10 mouse cellular contexts compared by ENCODE assay signal in the genomic region with DNA sequence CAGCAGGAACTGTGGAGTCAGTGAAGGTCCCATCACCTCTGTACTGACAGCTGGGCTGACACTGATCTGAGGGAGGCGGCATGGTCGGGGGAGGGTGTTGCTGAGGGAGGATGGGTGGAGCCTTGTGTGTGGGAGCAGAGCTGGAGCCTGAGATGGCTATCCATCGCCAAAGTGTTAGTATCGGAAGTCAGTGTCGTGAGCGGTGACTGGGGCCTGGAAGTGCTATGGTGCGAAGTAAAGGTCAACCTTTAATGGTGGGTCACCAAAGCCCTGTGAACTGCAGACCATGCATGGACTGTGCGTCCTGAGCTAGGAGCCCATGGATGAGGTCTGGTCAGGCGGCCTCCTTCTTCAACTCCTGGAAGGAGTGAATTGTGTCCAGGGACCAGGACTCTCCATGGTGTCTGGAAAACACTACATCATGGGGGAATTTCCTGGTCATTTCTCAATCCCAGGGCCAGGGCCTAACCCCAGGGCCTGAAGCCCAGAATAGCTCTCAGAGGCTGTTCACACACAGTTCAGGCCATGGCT. TPM values are rescaled to one million over a fixed set of nuclear protein-coding genes. Genes with fewer than 3 reads are reported as not detected.
DNase-seq lines count a peak whose midpoint lies in the region; ATAC-seq lines count a peak whose summit lies in the region.
"Had no signal": no experiment of that assay in that cellular context is flagged by ENCODE, and none has a peak within 500 bp of the region (broad histone marks: within the 10 kb centered on the region; RNA-seq: fewer than 3 reads in every experiment).

No protein-coding gene starts in this region.

- H3K4me3 ChIP-seq in neural tube, embryonic 15.5 days (replicated peaks), result no peak overlapping the region
- H3K4me3 ChIP-seq: erythroblast, embryonic 14.5 days had no signal

- peak; percentile 33 for DNase-seq in kidney, adult 9 months
- no peak for DNase-seq in kidney, postnatal 36 days
- DNase-seq in adipocyte (ENCODE audit: low spot score), result peak; percentile 61
- peak; percentile 66 to 68 for DNase-seq in heart, postnatal 10 days
- peak; percentile 63 for DNase-seq in lung, postnatal 36 days
- DNase-seq in left cerebral cortex, postnatal 36 days (ENCODE audit: low spot score in 2 of 2), result no peak

- no peaks in the 10 kb centered on the region for H3K9me3 ChIP-seq in neural tube, embryonic 15.5 days (replicated peaks)

- intact Hi-C loops in heart, postnatal 10 days (cut with DNase I), result no loop called here
- intact Hi-C loops in left cerebral cortex, postnatal 36 days (cut with DNase I), result no loop called here

- H3K27ac ChIP-seq in neural tube, embryonic 15.5 days (replicated peaks), result no peak overlapping the region

- H3K4me2 ChIP-seq in neural tube, embryonic 15.5 days, result no peak overlapping the region

- no peak for ATAC-seq in monocyte, adult 5-6 weeks (replicated peaks; ENCODE audit: insufficient number of reproducible peaks, low FRiP score, low TSS enrichment, poor library complexity, severe bottlenecking)
- no peak for ATAC-seq in neural tube, embryonic 15.5 days (ENCODE audit: low FRiP score)

- no peak overlapping the region for H3K9ac ChIP-seq in neural tube, embryonic 15.5 days (replicated peaks)

- WGBS in neural tube, embryonic 15.5 days, result 59% methylated on average over 9 of the region's 9 CpGs

- H3K27me3 ChIP-seq in neural tube, embryonic 15.5 days (replicated peaks), result 0 out of 2 replicates have a peak, but pooled peaks cover 2% of the 10 kb centered on the region

- H3K36me3 ChIP-seq in neural tube, embryonic 15.5 days, result no peaks in the 10 kb centered on the region

- peaks cover 7% of the 10 kb centered on the region; the same call in 1 of the 2 replicates for H3K4me1 ChIP-seq in neural tube, embryonic 15.5 days

RNA-seq across cellular contexts. Expression of gene Ptgir, which starts 0.7 kb away (rescaled TPM):
- total RNA-seq in heart, postnatal 10 days (2021), result 1 to 10 TPM; 2.6 to 2.8 TPM
- 9.8 to 15.4 TPM (median 14.0 TPM) in 3 replicates for total RNA-seq in monocyte, adult 5-6 weeks (2017)
- polyA plus RNA-seq in neural tube, embryonic 15.5 days (2015; fragmentation: Nextera tagmentation; extraction: Ambion mirVana), result 1.1 and 1.3 TPM in 2 replicates
- under 1 TPM in 1 of 2 experiments, not detected in 1; 0.10 TPM for total RNA-seq in left cerebral cortex, postnatal 36 days (2021)

RNA-seq across cellular contexts. Expression of gene Gng8, which starts 14.0 kb away (rescaled TPM):
- total RNA-seq in heart, postnatal 10 days (2021), result 1 to 10 TPM in 1 of 2 experiments, under 1 TPM in 1; 0.82 to 1.4 TPM
- total RNA-seq in monocyte, adult 5-6 weeks (2017), result not detected in 3 replicates
- polyA plus RNA-seq in neural tube, embryonic 15.5 days (2015; fragmentation: Nextera tagmentation; extraction: Ambion mirVana), result 4.0 and 4.1 TPM in 2 replicates
- total RNA-seq in left cerebral cortex, postnatal 36 days (2021), result 1 to 10 TPM; 2.8 to 4.0 TPM
- total RNA-seq: neutrophil, adult 5-6 weeks had no signal
- polyA plus RNA-seq: erythroblast, embryonic 14.5 days had no signal

RNA-seq across cellular contexts. Expression of gene Calm3, which starts 18.4 kb away (rescaled TPM):
- total RNA-seq in heart, postnatal 10 days (2021), result 100 to 1,000 TPM; 252 to 262 TPM
- 169 to 298 TPM (median 195 TPM) in 3 replicates for total RNA-seq in monocyte, adult 5-6 weeks (2017)
- 336 and 404 TPM in 2 replicates for polyA plus RNA-seq in neural tube, embryonic 15.5 days (2015; fragmentation: Nextera tagmentation; extraction: Ambion mirVana)
- 1,000 to 10,000 TPM; 1,705 to 2,029 TPM for total RNA-seq in left cerebral cortex, postnatal 36 days (2021)

RNA-seq across cellular contexts. Expression of gene Dact3, which starts 30.4 kb away (rescaled TPM):
- 10 to 100 TPM; 28.2 to 32.7 TPM for total RNA-seq in heart, postnatal 10 days (2021)
- not detected in 3 replicates for total RNA-seq in monocyte, adult 5-6 weeks (2017)
- 3.7 and 4.8 TPM in 2 replicates for polyA plus RNA-seq in neural tube, embryonic 15.5 days (2015; fragmentation: Nextera tagmentation; extraction: Ambion mirVana)
- total RNA-seq in left cerebral cortex, postnatal 36 days (2021), result 100 to 1,000 TPM; 179 to 210 TPM

RNA-seq across cellular contexts. Expression of gene Pnmal2, which starts 38.9 kb away (rescaled TPM):
- total RNA-seq in heart, postnatal 10 days (2021), result 1 to 10 TPM; 5.0 to 5.2 TPM
- total RNA-seq in monocyte, adult 5-6 weeks (2017), result 0.10 TPM in 1 of 3 replicates, not detected in the others
- polyA plus RNA-seq in neural tube, embryonic 15.5 days (2015; fragmentation: Nextera tagmentation; extraction: Ambion mirVana), result 117 and 137 TPM in 2 replicates
- 100 to 1,000 TPM; 249 to 288 TPM for total RNA-seq in left cerebral cortex, postnatal 36 days (2021)
- total RNA-seq: neutrophil, adult 5-6 weeks had no signal
- polyA plus RNA-seq: erythroblast, embryonic 14.5 days had no signal

Comparison
In these comparisons a context has a peak if more than half of its experiments do, and no peak if none do; other contexts are left out.
1. DNase-seq: peak in kidney, adult 9 months (single experiment), adipocyte (single experiment), heart, postnatal 10 days (2 of 2) and lung, postnatal 36 days (single experiment); none in kidney, postnatal 36 days (0 of 2) and left cerebral cortex, postnatal 36 days (0 of 2).